Mouse (Mus musculus) lung, postnatal 0 days (tissue): ENCODE measurements at regions not wholly inside any gene's neighbourhood (a gene's known extent, or its start where the extent isn't known, plus 50 kb on each side); places are given as distances from the start of the nearest gene placed in this dataset.

Source experiments
- CTCF ChIP-seq: IDR thresholded peaks from 2 replicates; pipeline ENCODE4 v1.5.1; 2016; ENCODE audit warnings: antibody characterized with exemption, mild to moderate bottlenecking
- EP300 ChIP-seq: IDR thresholded peaks from 2 replicates; pipeline ENCODE4 v1.6.1; 2016; ENCODE audit warnings: antibody characterized with exemption, mild to moderate bottlenecking, control low read depth

GRCm38 (mm10) chr12:65931848-65932247, 352.4 kb downstream of the Rpl10l start:
- TF ChIP-seq CTCF (peak; percentile 23), EP300 (no peak)
